Mouse (Mus musculus) ES-Bruce4 (cell line): Measurements from ENCODE around the gene Polg2. TPM values are rescaled to one million over a fixed set of nuclear protein-coding genes. Genes with fewer than 3 reads are reported as not detected.
"Not testable (repeated sequence)": the region's sequence is repeated elsewhere in the genome, so short reads cannot be mapped to it uniquely, and the experiment has no call there.

Source experiments
- H3K27ac ChIP-seq: 2 replicates; pipeline ENCODE4 v1.5.1; 2012; ENCODE audit warnings: low read length, inconsistent platforms; ENCODE audit not compliant: insufficient read depth
- H3K27me3 ChIP-seq: 2 replicates; pipeline ENCODE4 v1.6.1; 2012; ENCODE audit warnings: mild to moderate bottlenecking, low read length, inconsistent platforms; ENCODE audit not compliant: control insufficient read depth, poor library complexity, insufficient read depth, severe bottlenecking
- H3K36me3 ChIP-seq: 2 replicates; pipeline ENCODE4 v1.6.1; 2012; ENCODE audit warnings: inconsistent platforms, mild to moderate bottlenecking, low read length, moderate library complexity; ENCODE audit not compliant: control insufficient read depth, poor library complexity, insufficient read depth, severe bottlenecking
- H3K4me1 ChIP-seq: one replicate; pipeline ENCODE4 v1.8.1; 2011; ENCODE audit warnings: low read length; ENCODE audit not compliant: control insufficient read depth, insufficient read depth
- H3K4me3 ChIP-seq: 2 replicates; pipeline ENCODE4 v1.5.1; 2011; ENCODE audit warnings: low read depth, mild to moderate bottlenecking, low read length
- H3K9ac ChIP-seq: 2 replicates; pipeline ENCODE4 v1.6.1; 2012; ENCODE audit warnings: low read depth, mild to moderate bottlenecking, inconsistent platforms; ENCODE audit not compliant: poor library complexity, severe bottlenecking
- H3K9me3 ChIP-seq: replicated peaks from 2 replicates; pipeline ENCODE4 v1.6.1; 2012; ENCODE audit warnings: mild to moderate bottlenecking, low read length, inconsistent platforms; ENCODE audit not compliant: control insufficient read depth, poor library complexity, insufficient read depth, severe bottlenecking
- CTCF ChIP-seq: IDR thresholded peaks from one replicate; pipeline ENCODE4 v1.8.1; 2011; ENCODE audit warnings: low read depth, low read length
- EP300 ChIP-seq: IDR thresholded peaks from 2 replicates; pipeline ENCODE4 v1.6.1; 2011; ENCODE audit warnings: low read depth, low read length; ENCODE audit not compliant: insufficient read depth
- POLR2A ChIP-seq: IDR thresholded peaks from one replicate; pipeline ENCODE4 v1.8.1; 2011; ENCODE audit warnings: low read length; ENCODE audit not compliant: insufficient read depth
- polyA plus RNA-seq: library from polyadenylated mRNA; stranded (reverse); fragments of >200 nt; gene quantifications from 2 replicates; pipeline ENCODE4 v1.2.4, GENCODE M21; 2011; ENCODE audit warnings: low read depth; ENCODE audit not compliant: missing spikeins, insufficient read depth, insufficient read length

Polg2 gene
- polyA plus RNA-seq, 1 experiment = 12.3 TPM

DNA sequence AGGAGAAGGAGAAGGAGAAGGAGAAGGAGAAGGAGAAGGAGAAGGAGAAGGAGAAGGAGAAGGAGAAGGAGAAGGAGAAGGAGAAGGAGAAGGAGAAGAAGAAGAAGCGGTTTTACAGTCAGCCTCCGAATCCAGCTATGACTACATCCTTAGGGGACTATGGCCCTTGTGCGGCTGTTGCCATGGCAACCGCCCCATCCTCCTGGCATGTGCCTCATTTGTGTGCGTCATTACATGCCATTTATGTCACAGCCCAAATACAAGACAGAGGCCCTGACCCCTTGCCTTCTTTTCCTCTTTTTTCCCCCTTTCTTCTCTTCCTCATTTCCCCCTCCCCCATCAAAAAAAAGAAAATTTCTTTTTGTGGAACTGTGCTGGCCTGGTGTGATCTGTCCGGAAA is 38.1 kb downstream of the Polg2 start:
- H3K9me3 ChIP-seq = no peaks in the 10 kb centered on the region
- H3K4me3 ChIP-seq = no peak overlapping the region
- no peaks in the 10 kb centered on the region for H3K4me1 ChIP-seq
- H3K36me3 ChIP-seq = no peaks in the 10 kb centered on the region
- no peak overlapping the region for H3K27ac ChIP-seq
- TF ChIP-seq CTCF (no peak), EP300 (no peak), POLR2A (no peak)
- H3K9ac ChIP-seq = no peak overlapping the region
- H3K27me3 ChIP-seq = no peaks in the 10 kb centered on the region

DNA sequence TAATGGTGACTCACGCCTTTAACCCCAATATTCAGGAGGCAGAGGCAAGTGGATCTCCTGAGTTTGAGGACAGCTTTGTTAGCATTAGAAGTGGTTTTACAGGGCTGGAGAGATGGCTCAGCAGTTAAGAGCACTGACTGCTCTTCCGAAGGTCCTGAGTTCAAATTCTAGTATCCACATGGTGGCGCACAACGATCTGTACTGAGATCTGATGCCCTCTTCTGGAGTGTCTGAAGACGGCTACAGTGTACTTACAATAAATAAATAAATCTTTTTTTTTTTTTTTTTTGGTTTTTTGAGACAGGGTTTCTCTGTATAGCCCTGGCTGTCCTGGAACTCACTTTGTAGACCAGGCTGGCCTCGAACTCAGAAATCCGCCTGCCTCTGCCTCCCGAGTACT is 38.6 kb downstream of the Polg2 start:
- H3K27me3 ChIP-seq, H3K9ac ChIP-seq, H3K9me3 ChIP-seq, H3K4me3 ChIP-seq, H3K4me1 ChIP-seq, H3K36me3 ChIP-seq, H3K27ac ChIP-seq: not testable (repeated sequence)

GRCm38 (mm10) chr11:106739116-106739515 is 40.2 kb downstream of the Polg2 start:
- Histone ChIP-seq H3K36me3 (no peaks in the 10 kb centered on the region), H3K27ac (no peak overlapping the region), H3K9ac (no peak overlapping the region)

GRCm38 (mm10) chr11:106737178-106737621 is 42.1 kb downstream of the Polg2 start:
- H3K27ac ChIP-seq = no peak overlapping the region
- TF ChIP-seq CTCF = no peak
- no peak for TF ChIP-seq POLR2A
- no peak for TF ChIP-seq EP300
- no peaks in the 10 kb centered on the region for H3K36me3 ChIP-seq
- no peaks in the 10 kb centered on the region for H3K4me1 ChIP-seq
- H3K27me3 ChIP-seq = no peaks in the 10 kb centered on the region
- no peaks in the 10 kb centered on the region for H3K9me3 ChIP-seq
- H3K4me3 ChIP-seq = no peak overlapping the region
- no peak overlapping the region for H3K9ac ChIP-seq

More at GRCm38 (mm10) chr11:106739116-106739515, 40.2 kb downstream of the Polg2 start:
- H3K4me3 ChIP-seq = no peak overlapping the region
- no peaks in the 10 kb centered on the region for H3K4me1 ChIP-seq
- TF ChIP-seq CTCF = no peak
- no peak for TF ChIP-seq EP300
- TF ChIP-seq POLR2A = no peak
- H3K27me3 ChIP-seq = no peaks in the 10 kb centered on the region
- no peaks in the 10 kb centered on the region for H3K9me3 ChIP-seq

DNA sequence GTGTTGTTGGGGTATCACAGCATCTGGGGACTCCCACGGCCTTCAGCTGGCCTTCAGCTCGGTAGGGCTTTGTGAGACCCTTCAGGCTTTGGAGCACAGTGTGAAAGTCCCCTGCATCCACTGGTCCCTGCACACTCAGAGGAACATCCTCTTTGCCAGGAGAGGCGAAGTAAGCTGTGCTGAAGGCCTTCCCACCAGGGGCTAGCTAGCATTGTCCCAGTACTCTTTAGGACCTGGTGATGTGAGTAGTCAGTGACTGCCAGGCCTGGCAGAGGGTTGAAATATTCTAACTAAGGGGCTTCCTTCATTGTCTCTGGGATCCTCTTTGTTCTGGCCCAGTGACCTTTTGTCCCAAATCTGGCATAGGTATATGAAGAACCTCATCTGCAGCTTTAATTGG is 42.7 kb downstream of the Polg2 start:
- Histone ChIP-seq H3K36me3 (no peaks in the 10 kb centered on the region), H3K27me3 (no peaks in the 10 kb centered on the region), H3K4me1 (no peaks in the 10 kb centered on the region), H3K9me3 (no peaks in the 10 kb centered on the region), H3K9ac (no peak overlapping the region), H3K27ac (no peak overlapping the region), H3K4me3 (no peak overlapping the region)
- TF ChIP-seq CTCF = no peak
- TF ChIP-seq EP300 = no peak

DNA sequence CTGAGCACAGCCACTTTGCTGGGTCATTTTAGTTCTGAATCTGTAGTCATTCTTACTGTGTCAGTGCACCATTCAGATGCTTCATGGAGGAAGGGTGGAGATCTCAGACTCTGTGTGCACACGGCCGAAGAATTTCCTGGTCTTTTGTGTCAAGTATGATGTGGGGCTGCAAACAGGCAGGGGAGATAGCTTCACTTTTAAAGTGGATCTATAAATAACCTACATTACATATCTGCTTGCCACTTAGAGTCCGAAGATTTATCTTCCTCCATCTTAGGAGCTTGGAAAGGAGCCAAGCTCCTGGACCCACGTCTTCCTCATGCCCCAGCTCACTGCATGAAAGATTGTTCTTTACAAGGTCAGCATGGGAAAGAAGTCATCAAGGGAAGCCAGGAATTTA is 48.6 kb downstream of the Polg2 start:
- no peaks in the 10 kb centered on the region for H3K36me3 ChIP-seq
- no peak overlapping the region for H3K27ac ChIP-seq
- no peak overlapping the region for H3K4me3 ChIP-seq
- no peak overlapping the region for H3K9ac ChIP-seq
- TF ChIP-seq POLR2A (no peak), EP300 (no peak), CTCF (no peak)
- no peaks in the 10 kb centered on the region for H3K27me3 ChIP-seq
- H3K9me3 ChIP-seq = no peaks in the 10 kb centered on the region
- no peaks in the 10 kb centered on the region for H3K4me1 ChIP-seq

DNA sequence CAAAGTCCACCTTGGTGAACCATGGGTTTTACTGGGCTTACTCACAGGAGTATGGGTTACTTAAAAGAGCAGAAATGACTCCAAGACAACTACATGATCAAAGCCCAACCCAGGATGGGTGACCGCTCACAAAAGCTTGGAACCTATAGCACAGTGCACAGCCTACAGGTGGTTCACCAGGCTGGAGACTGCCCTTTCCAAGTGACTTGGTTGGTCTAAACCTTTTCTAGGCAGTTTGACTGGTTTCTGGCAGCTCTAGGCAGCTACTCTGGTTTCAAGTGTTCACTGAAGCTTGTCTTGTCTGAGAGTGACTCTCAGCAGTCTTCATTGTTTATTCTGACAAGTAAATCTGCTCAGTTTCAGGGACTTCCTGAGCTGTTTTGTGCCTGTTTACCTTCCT is 49.7 kb downstream of the Polg2 start:
- no peaks in the 10 kb centered on the region for H3K36me3 ChIP-seq
- no peak overlapping the region for H3K9ac ChIP-seq
- TF ChIP-seq EP300 (no peak), POLR2A (no peak), CTCF (no peak)
- H3K9me3 ChIP-seq = no peaks in the 10 kb centered on the region
- no peak overlapping the region for H3K27ac ChIP-seq
- no peaks in the 10 kb centered on the region for H3K27me3 ChIP-seq
- no peak overlapping the region for H3K4me3 ChIP-seq
- no peaks in the 10 kb centered on the region for H3K4me1 ChIP-seq
